Mouse (Mus musculus) forebrain, postnatal 0 days (tissue): ENCODE measurements around the gene Pik3cd. TPM values are rescaled to one million over a fixed set of nuclear protein-coding genes. Genes with fewer than 3 reads are reported as not detected.

Source experiments
- ATAC-seq: fragments of 200-750 bp; cut with Nextera tagmentation; 2 replicates; pipeline ENCODE4 v1.8.0; 2017; ENCODE audit warnings: mild to moderate bottlenecking, moderate library complexity
- DNase-seq: peaks from one replicate; pipeline ENCODE4 v3.0.0-alpha.2; 2015
- H3K27ac ChIP-seq: fragments of 300-500 bp; sonication (generic); 2 replicates; pipeline ENCODE4 v1.5.1; 2014; ENCODE audit warnings: low read depth, mild to moderate bottlenecking, antibody characterized with exemption, low read length, moderate library complexity, mixed read lengths
- H3K27me3 ChIP-seq: fragments of 300-500 bp; sonication (generic); 2 replicates; pipeline ENCODE4 v1.6.1; 2014; ENCODE audit warnings: mild to moderate bottlenecking, low read length, mixed read lengths; ENCODE audit not compliant: insufficient read depth
- H3K36me3 ChIP-seq: fragments of 300-500 bp; sonication (generic); 2 replicates; pipeline ENCODE4 v1.6.1; 2014; ENCODE audit warnings: mild to moderate bottlenecking, moderate library complexity; ENCODE audit not compliant: insufficient read depth
- H3K4me1 ChIP-seq: fragments of 300-500 bp; sonication (generic); 2 replicates; pipeline ENCODE4 v1.6.1; 2014; ENCODE audit warnings: antibody characterized with exemption; ENCODE audit not compliant: insufficient read depth
- H3K4me2 ChIP-seq: fragments of 300-500 bp; sonication (generic); 2 replicates; pipeline ENCODE4 v1.6.1; 2014; ENCODE audit warnings: low read depth, mild to moderate bottlenecking, moderate library complexity
- H3K4me3 ChIP-seq: fragments of 300-500 bp; sonication (generic); 2 replicates; pipeline ENCODE4 v1.5.1; 2014; ENCODE audit warnings: low read depth, low read length, mixed read lengths
- H3K9ac ChIP-seq: fragments of 300-500 bp; sonication (generic); 2 replicates; pipeline ENCODE4 v1.6.1; 2014; ENCODE audit warnings: mild to moderate bottlenecking
- H3K9me3 ChIP-seq: fragments of 300-500 bp; sonication (generic); 2 replicates; pipeline ENCODE4 v1.6.1; 2016; ENCODE audit warnings: low read length
- CTCF ChIP-seq: sonication (generic); IDR thresholded peaks from 2 replicates; pipeline ENCODE4 v1.5.1; 2016; ENCODE audit warnings: antibody characterized with exemption, control low read depth, low read depth
- WGBS: fragments of 180-500 bp; shearing (Covaris S2); extraction: QIAGEN DNeasy Blood & Tissue Kit; methylation state at CpG from one replicate; pipeline ENCODE4 v1.1.7; 2014; 5-methylcytosine and 5-hydroxymethylcytosine counted together
- polyA plus RNA-seq: library from polyadenylated mRNA; unstranded; fragments of >200 nt; fragmentation: Nextera tagmentation; extraction: Ambion mirVana; gene quantifications from 2 replicates; pipeline ENCODE4 v1.2.1, GENCODE M21; 2015
- total RNA-seq: library from RNA; depleted of rRNA; stranded (reverse); fragments of >200 nt; gene quantifications from 2 replicates; pipeline ENCODE4 v1.2.3, GENCODE M21; 2014

Pik3cd gene
- total and polyA plus RNA-seq, 2 experiments from 2014 or later, result 11.7 to 17.0 TPM

DNA sequence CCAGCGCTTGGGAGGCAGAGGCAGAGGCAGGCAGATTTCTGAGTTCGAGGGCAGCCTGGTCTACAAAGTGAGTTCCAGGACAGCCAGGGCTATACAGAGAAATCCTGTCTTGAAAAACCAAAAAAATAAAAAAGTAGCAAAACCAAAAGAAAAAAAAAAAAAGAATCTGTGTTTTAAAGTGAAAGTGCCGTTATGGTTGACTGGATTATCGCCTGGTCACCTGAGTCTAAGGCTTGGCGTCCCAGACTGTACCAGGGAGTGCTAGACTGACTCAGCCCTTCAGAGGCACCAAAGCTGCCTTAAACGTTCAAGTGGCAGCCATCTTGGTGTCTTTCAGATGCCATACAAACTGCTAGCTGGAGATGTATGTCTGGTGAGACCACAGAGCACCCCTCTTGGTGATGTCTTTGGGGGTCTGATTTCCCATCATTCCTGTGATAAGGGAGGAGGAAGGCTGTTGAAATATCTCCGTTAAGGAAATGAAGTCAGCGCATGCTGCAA, 66.4 kb downstream of the Pik3cd start:
- 92% methylated on average over 8 of the region's 8 CpGs for WGBS
- Histone ChIP-seq H3K36me3 (peaks cover 84% of the 10 kb centered on the region), H3K27ac (no peak overlapping the region), H3K4me1 (no peaks in the 10 kb centered on the region), H3K4me3 (no peak overlapping the region), H3K4me2 (no peak overlapping the region), H3K9me3 (no peaks in the 10 kb centered on the region), H3K27me3 (no peaks in the 10 kb centered on the region), H3K9ac (no peak overlapping the region)
- ATAC-seq, result no peak
- no peak for TF ChIP-seq CTCF
- no peak for DNase-seq

DNA sequence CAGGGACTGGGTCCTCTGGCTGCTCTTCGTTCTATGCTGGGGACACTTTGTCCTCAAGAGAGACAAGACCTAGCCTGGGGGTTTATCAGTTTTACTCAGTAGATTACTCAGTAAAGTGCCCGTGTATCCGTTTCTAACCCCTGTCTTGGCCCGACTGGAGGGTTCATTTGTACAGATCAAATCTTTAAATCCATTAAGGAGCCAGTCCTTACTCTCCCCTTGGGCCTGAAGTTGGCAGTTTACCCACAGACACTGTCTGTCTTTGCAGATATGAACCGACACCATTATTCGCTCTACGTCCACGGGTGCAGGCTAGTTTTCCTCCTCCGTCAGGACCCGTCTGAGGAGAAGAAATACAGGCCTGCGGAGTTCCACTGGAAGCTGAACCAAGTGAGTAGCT, 67.4 kb downstream of the Pik3cd start:
- no peak for ATAC-seq
- 97% methylated on average over 11 of the region's 11 CpGs for WGBS
- H3K9ac ChIP-seq, result no peak overlapping the region
- no peak for DNase-seq
- H3K27ac ChIP-seq, result no peak overlapping the region
- H3K4me2 ChIP-seq, result no peak overlapping the region
- peaks cover 83% of the 10 kb centered on the region for H3K36me3 ChIP-seq
- no peaks in the 10 kb centered on the region for H3K9me3 ChIP-seq
- no peaks in the 10 kb centered on the region for H3K27me3 ChIP-seq
- H3K4me1 ChIP-seq, result no peaks in the 10 kb centered on the region
- TF ChIP-seq CTCF, result no peak
- no peak overlapping the region for H3K4me3 ChIP-seq

DNA sequence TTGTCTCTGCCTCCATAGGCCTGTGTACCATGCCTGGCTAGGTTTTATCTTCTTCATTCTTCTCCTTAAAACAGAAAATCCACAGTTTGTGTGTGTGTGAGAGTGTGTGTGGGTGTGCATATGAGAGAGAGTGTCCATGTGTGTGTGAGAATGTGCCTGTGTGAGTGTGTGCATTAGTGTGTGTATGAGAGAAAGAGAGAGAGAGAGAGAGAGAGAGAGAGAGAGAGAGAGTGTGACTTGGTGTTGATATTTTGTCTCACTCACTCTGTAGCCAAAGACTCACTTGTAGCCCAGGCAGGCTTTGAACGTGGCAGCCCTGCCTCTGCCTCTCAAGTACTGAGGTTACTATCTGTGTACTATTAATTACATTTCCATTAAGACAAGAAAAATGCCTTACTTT, 68.2 kb downstream of the Pik3cd start:
- Histone ChIP-seq H3K9me3 (no peaks in the 10 kb centered on the region), H3K4me3 (no peak overlapping the region), H3K9ac (no peak overlapping the region), H3K27me3 (no peaks in the 10 kb centered on the region), H3K36me3 (peaks cover 79% of the 10 kb centered on the region), H3K4me2 (no peak overlapping the region), H3K27ac (no peak overlapping the region), H3K4me1 (no peaks in the 10 kb centered on the region)
- no peak for TF ChIP-seq CTCF
- no peak for DNase-seq
- WGBS, result 76% methylated on average over 1 of the region's 1 CpGs
- no peak for ATAC-seq

DNA sequence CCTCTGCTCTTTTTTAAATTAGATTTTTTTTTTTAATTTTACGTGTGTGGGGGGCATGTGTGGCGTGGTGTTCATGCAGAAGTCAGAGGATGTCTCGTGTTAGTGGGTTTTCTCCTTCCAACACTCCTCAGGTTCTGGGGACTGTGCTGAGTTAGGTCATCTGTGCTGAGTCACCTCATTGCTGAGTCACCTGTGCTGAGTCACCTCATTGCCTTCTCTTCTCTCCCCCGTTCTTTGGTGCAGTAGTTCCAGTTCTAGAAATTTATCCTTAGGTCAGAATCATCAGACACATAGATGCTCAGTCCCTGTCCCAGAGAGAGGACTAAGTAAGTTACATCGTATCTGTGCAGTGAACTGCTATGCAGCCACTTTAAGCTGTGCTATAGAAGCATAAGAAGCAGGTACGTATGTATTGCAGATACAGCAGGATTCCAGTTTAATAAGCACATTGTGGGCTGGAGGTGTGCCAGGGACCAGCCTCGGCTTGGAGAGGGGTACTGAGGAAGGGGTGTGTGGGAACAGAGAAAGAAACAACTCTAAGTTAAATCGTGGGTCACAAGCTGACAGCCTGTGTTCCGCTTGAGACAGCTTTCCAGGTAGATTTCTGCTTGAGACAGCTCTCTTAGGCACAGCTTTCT, 69.6 kb downstream of the Pik3cd start:
- no peak overlapping the region for H3K9ac ChIP-seq
- no peaks in the 10 kb centered on the region for H3K4me1 ChIP-seq
- H3K4me3 ChIP-seq, result no peak overlapping the region
- no peaks in the 10 kb centered on the region for H3K9me3 ChIP-seq
- peaks cover 71% of the 10 kb centered on the region for H3K36me3 ChIP-seq
- no peak for TF ChIP-seq CTCF
- H3K27me3 ChIP-seq, result no peaks in the 10 kb centered on the region
- DNase-seq (no peak), ATAC-seq (no peak)
- H3K27ac ChIP-seq, result no peak overlapping the region
- H3K4me2 ChIP-seq, result no peak overlapping the region
- 83% methylated on average over 9 of the region's 9 CpGs for WGBS

DNA sequence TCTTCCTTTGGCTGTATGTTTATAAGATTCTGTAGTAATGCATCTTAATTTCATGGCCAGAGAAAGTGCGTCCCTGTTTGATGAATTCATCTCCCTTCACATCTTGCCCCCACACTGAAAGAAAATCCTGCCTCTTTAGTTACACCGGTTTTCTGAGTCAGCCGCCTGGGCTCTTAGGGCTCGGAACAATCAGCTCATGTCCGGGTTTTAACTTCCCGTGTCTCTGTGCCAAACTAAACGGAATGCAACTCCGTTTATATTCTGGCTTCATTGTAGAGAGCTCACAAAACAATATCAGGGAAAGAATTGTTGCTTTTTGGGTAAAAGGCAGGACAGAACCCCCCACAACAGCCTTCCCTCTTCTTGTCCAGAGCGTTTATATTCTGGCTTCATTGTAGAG, 73.6 kb downstream of the Pik3cd start:
- H3K4me2 ChIP-seq, result no peak overlapping the region
- no peak for ATAC-seq
- no peak overlapping the region for H3K27ac ChIP-seq
- 46% methylated on average over 9 of the region's 9 CpGs for WGBS
- no peaks in the 10 kb centered on the region for H3K9me3 ChIP-seq
- no peak overlapping the region for H3K4me3 ChIP-seq
- peaks cover 9% of the 10 kb centered on the region; the same call in 1 of the 2 replicates for H3K4me1 ChIP-seq
- no peaks in the 10 kb centered on the region for H3K27me3 ChIP-seq
- H3K9ac ChIP-seq, result no peak overlapping the region
- TF ChIP-seq CTCF, result no peak
- no peak for DNase-seq
- H3K36me3 ChIP-seq, result peaks cover 38% of the 10 kb centered on the region

DNA sequence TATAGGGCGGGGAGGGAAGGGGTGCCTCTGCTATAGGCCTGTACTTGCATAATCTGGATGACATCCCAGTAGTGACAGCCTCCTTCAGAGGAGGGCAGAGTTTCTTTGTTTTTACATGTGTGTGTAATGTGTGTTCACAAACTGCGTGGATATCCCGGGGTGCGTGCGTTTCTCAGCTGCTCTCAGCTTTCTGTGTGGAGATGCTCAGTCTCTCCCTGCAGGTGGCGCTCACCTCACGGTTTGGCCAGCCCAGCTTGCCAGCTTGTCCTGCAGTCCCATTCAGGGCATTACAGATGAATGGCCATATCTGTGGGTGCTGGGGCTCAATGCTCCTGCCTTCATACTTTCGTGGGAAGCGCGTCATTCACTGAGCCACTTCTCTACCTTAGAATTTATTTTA, 74.0 kb downstream of the Pik3cd start:
- ATAC-seq (peak; percentile 66), DNase-seq (peak; percentile 56)
- TF ChIP-seq CTCF, result peak; percentile 73
- Histone ChIP-seq H3K27ac (no peak overlapping the region), H3K9me3 (no peaks in the 10 kb centered on the region), H3K4me2 (no peak overlapping the region), H3K4me3 (no peak overlapping the region), H3K36me3 (peaks cover 34% of the 10 kb centered on the region), H3K27me3 (no peaks in the 10 kb centered on the region), H3K9ac (no peak overlapping the region), H3K4me1 (peaks cover 9% of the 10 kb centered on the region; the same call in 1 of the 2 replicates)
- 69% methylated on average over 10 of the region's 10 CpGs for WGBS

DNA sequence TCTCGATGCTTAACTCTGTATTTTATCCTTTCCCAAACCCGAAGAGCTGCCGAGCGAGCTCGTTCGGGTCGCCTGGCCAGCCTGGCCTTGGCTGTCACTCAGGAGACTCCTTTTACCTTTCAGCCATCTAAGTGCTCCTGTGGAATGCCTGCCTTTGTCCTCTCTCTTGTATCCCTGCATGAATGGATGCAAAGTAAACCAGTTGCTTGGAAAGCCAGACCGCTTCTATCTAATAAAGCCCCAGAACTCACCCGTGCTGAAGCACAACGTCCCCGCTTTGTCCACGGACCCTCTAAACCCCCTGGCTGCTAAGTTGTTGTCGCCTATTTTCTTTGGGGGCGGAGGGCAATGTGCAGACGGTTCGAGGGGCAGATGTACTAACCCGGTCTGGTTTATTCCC, 75.6 kb downstream of the Pik3cd start:
- no peak overlapping the region for H3K27ac ChIP-seq
- 16% methylated on average over 17 of the region's 17 CpGs for WGBS

More for the DNA sequence above, 75.6 kb downstream of the Pik3cd start:
- Histone ChIP-seq H3K4me2 (no peak overlapping the region), H3K9ac (no peak overlapping the region), H3K9me3 (no peaks in the 10 kb centered on the region), H3K4me3 (no peak overlapping the region), H3K36me3 (peaks cover 21% of the 10 kb centered on the region), H3K27me3 (no peaks in the 10 kb centered on the region), H3K4me1 (peaks cover 9% of the 10 kb centered on the region; the same call in 1 of the 2 replicates)
- ATAC-seq (no peak), DNase-seq (no peak)
- no peak for TF ChIP-seq CTCF
